Mouse (Mus musculus) heart, postnatal 4 days (tissue): Measurements from ENCODE around the gene Golph3. TPM values are rescaled to one million over a fixed set of nuclear protein-coding genes. Genes with fewer than 3 reads are reported as not detected.
A peak's percentile ranks its signal among the peaks of the same experiment; 100 is the strongest.
"Not testable (repeated sequence)": the region's sequence is repeated elsewhere in the genome, so short reads cannot be mapped to it uniquely, and the experiment has no call there.

Source experiments
- DNase-seq: peaks from one replicate; pipeline ENCODE4 v3.0.0; 2021
- total RNA-seq, 2 experiments: library from RNA; stranded (reverse); gene quantifications; 2 replicates each; pipeline ENCODE4 v1.2.3; 2021

The Golph3 gene
- total RNA-seq, 2 experiments from 2014 or later = 88.7 to 89.1 TPM

DNA sequence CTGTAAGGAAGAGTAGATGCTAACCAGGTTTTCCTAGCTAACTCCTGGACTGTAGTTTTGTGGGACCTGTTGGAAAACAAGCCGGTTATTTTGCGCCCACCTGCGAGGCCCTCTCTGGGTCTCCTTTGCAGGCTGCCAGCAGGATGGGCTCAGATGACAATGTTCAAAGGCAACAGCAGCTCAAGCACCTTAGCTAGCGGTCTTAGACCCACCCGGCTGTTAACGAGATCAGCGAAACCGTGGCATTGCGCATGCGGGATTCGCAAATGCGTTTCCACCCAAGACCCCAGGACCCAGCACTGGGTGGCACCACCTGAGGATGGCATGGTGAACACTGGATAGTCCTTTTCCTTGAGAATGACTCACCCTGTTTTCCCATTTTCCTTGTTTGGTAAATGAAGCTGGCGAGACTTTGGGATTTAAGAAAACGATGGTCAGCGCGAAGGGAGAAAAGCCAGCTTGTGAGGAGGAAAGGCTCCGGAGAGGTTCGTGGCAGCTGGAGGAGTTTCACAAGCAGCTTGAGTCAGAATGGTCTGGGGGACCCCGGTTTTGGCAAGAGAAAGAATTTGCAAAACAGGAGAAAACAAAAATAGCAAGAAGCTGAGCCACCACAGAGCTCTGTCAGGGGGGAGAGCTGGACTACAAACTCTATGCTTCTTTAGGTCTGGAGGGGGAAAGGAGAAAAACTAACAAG lies 39.4 kb downstream of the Golph3 start:
- no peak for DNase-seq

DNA sequence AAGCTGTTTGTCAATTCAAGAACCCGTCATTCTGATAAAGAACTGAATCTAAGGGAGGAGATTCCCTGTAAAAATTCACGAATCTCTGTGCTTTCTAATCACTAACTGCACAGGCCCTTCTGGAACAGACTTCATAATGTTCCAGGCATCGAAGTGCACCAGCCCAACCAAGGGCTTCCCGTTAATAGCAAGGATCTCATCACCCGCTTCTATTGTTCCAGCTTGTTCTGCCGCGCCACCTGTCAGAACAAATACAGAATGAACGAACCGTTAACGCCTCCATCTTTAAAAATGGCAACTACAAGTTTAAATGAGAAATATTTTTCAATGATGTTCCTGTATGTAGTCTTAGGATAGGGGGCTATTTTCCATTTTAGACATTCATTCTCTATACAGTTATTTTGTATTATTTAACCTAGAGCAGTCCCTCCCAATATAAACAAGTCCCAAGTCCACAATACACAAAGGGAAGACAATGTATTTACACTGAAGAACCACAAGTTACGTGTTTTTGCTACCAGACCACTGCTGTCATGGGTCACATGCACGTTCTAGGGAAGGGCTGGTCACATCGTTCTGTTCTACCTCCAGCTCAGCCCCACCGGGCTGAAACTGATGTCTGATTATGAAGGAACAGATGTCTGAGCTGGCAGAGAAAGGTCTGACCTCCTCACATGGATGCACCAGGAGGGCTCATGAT lies 40.9 kb downstream of the Golph3 start:
- DNase-seq = no peak

DNA sequence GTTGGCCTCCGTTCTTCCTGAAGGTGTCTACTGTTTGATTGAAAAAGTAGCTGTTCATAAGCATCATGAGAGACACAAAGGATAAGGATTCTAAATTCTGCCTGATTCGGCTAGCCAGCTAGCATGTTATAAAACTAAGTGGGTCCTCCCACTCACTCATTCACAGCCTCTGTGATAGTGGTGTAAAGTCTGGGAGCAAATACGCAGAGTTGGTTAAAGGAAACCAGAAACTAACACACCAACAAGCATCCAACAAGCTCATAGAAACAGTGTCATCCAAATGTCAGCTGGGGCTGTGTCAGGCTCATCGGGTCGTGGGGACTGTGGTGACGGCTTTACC lies 41.4 kb downstream of the Golph3 start:
- no peak for DNase-seq

DNA sequence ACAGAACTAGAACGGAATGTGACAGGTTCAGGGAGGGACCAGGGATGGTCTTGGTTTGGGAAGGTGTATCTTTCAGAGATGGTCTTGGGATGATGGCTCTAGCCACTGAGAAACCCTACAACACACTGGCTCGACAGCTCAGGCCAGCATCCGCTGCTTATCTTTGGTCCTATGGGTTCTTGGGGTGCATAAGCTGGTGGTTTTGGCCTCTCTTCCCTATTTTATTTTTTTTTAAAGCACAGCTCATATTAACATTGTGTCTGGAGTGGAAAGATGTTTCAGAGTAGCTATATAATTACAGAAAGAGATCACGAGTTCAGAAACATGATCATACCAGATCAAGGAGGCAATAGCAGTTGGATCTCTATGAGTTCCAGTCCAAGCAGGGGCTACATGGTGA lies 42.8 kb downstream of the Golph3 start:
- no peak for DNase-seq

DNA sequence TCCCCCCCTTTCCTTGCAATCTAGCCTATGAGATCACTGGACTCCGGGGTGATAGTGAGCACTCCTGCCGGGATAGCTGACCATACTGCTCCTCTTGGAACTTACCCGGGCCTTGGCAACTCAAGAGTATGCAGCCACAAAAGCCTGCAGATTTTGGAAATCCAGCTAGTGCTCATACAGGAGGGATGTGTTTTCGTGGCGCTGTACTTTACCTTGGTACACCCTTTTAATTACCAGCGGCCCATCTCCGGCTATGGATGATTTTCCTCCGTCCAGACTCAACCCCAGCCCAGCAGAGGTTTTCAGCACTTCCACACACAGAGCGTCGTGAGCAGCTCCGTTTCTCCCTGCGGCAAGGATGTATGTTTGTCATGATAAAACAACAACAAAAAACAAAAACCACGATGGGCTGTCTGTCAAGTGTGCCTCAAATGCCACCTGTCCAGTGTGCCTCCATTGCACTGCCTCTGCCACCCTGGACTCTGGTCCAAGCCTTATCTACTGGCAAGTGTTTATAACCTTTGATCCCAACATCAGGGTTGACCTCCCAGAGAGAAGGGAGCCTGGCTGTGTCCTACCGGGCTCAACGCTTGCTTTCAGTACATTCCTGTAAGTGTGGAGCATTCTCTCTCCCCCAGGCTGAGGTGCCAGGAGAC lies 44.3 kb downstream of the Golph3 start:
- no peak for DNase-seq

DNA sequence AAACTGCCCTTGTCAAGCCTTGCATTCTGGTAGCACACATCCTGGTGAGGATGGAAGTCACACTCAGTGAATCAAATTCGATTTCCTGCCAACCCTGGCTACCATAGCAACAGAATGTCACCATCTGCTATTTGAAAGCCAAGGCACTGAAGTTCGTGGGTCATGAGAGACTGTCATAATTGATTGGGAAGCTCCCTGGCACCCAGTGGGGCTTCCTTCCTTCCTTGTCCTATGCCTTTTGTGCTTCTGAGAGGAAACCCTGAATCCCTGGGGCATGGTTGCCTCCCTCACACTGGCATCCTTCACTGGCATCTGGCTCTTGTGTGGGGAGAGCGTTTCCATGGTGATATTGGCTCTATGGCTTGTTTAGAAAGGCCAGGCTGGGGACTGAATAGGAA lies 44.8 kb downstream of the Golph3 start:
- no peak for DNase-seq

DNA sequence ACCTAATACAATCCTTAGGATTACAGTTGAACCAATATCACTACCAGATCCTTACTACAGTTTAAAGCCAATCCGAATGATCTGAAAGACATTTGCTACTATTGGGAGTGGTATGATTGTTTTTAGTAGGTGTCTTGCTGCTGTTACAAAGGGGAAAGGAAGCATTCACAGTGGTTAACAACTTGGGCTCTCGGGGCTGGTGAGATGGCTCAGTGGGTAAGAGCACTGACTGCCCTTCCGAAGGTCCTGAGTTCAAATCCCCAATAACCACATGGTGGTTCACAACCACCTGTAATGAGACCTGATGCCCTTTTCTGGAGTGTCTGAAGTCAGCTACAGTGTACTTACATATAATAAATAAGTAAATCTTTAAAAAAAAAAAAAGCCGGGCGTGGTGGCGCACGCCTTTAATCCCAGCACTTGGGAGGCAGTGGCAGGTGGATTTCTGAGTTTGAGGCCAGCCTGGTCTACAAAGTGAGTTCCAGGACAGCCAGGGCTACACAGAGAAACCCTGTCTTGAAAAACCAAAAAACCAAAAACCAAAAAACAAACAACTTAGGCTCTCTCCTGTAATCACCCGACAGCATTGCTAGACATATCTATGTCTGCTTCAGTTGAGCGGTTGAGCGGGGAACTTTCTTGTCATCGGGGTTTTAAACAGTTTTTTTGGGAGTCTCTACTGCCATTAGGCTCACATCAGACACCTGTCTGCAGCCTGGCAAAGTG lies 45.5 kb downstream of the Golph3 start:
- not testable (repeated sequence) for DNase-seq

DNA sequence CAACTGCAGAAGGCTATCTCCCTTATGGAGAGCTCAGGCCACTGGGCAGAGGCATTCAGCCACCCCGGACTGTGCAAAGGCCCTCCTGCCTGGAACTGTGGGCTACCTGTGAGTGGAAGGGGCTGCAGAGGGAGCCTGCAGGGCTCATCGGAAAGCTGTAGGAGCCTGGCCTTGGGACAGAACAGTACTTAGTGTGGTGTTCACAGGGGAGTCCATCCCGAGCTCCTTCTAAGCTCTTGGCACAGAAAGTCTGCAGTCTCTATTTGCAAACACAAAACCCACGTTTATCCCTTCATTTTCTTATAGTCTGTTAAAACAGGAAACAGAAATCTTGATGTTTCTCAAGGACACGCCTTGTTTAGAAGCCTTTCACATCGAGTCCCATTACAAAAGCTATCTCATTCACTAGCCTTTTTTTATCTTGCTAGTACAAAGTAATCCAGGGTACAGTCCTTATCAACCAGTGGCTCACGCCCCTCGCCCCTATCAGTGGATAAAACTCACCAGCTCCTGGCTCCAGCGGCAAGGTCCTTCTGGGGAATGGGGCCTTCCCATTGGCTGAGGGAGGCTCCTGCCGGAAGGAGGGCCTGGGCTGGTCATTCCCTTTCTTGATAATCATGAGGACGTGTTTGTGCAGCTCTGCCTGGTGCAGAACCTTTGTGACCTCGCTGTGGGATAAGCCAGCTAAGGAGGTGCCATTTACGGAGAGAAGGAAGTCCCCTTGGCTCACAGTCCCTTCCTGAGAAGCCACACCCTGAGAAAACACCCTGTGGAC lies 46.2 kb downstream of the Golph3 start:
- DNase-seq = peak; percentile 52

DNA sequence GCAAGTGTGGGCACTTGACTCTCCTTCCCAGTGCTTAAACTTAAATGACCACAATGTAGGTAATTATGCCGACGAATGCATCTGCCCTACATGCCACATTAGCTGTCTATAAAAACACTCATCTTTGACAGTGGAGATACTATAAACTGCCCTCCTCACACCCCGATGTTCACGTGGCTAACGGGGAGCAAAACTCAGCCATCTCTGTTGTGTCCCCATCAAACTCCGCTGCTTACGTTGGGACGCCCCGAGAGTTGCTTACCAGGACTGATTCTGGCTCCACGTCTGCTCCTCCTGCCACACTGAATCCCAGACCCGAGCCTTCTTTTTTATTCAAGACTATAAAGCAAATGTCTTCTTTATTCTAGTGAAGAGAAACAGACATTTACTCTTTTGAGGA lies 47.1 kb downstream of the Golph3 start:
- no peak for DNase-seq

DNA sequence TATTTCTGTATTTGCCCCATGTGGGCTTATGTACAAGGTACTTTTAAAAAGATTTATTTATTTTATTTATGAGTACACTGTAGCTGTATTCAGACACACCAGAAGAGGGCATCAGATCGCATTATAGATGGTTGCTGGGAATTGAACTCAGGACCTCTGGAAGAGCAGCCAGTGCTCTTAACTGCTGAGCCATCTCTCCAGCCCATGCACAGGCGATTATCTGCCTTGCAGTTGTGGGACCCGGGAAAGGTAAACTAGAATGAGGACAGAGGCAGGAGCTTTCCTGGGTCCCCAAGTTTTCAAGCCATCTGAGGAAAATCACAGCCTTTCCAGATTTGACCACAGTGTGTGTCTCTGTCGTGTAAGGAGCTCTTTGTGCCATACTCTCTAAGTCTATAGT lies 47.6 kb downstream of the Golph3 start:
- DNase-seq = no peak

DNA sequence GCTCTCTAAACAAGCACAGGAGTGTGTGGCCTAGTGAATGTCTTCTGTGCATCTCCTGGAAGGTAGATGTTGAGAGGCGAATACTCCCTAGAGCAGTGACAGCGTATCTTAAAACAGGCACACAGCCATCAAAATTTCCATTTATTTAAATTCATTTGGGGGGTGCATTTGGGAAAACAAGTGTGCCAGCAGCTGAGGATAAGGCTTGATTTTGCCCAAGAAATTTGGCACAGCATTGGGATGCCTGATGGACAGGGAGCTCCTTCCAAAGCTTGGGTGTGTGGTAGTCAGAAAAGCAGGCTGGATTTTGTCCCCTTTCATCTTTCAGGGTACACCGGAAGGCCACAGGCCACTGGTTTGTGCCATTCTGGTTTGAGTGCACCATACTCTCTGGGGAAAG lies 48.8 kb downstream of the Golph3 start:
- no peak for DNase-seq

DNA sequence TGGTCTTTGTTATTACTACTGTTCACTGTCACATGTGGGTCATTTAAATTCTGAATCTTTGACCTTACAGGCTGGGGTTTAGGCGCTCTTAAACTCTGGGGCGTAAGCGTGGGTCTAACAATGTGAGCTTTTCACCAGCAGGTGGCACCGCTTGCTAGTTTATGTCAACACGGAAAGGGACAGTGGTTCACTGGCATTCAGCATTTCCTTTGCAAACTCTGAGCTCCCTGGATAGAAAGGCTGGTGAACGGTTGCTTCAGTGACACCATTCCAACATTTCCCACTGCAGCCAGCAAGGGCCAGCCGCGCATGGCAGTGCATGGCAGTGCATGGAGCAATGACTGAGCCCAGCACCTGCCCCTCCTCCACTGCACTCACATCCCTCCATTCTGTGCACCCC lies 49.9 kb downstream of the Golph3 start:
- peak; percentile 80 for DNase-seq

DNA sequence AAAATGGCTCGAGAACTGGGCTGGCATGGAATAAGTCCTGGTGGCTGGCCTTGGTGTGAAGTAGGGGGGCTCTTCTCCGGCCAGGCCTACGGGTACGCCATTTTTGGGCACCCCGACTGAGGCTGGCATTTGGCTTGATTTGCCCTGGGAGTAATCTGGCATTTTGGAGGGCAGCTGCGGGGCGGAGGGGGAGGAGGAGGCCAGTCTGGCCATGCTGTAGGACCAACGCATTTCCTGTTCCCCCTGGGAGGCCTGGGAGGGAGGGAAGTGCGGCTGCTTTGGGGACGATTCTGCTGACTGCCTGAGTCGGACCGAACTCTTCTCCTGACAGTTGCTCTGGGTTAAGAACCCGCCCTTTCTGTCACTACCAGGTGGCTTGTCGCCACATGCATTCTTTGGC lies 52.2 kb downstream of the Golph3 start:
- DNase-seq = no peak

DNA sequence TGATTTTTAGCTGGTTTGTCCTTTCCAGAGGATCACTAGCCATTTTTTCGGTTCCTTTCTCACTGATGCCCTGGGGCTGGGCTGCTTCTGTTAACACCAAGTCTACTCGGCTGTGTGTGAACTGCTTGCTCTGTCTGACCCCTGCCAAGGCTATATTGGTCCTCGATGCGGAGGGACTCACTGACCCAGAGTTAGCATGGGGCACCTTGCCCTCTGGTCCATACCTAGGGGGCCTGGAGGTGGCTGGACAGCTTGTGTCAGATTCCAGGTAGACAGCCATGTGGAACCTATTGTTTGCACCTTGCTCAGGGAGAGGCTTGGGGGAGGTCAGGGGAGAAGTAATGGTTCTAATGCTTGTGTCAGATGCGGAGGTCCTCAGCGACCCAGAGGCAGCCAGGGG lies 52.7 kb downstream of the Golph3 start:
- DNase-seq = no peak

DNA sequence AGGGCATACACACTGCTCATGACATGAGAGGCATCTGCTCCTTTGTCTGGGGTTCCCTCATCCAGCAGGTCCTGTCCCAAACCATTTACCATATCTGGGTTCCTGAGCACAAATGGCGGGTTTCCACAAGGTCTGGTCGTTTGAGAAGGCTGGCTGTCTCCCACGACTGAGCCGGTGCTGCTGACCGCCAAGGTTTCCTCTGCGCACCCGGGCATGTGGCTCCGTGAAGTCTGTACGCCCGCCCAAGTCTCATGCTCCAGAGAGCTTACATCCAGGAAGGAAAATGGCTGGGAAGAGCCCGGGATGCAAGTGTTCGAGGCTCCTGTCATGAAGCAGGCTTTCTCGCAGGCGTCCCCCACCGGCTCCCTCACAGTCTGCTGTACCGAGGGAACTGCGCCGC lies 53.7 kb downstream of the Golph3 start:
- DNase-seq = no peak

DNA sequence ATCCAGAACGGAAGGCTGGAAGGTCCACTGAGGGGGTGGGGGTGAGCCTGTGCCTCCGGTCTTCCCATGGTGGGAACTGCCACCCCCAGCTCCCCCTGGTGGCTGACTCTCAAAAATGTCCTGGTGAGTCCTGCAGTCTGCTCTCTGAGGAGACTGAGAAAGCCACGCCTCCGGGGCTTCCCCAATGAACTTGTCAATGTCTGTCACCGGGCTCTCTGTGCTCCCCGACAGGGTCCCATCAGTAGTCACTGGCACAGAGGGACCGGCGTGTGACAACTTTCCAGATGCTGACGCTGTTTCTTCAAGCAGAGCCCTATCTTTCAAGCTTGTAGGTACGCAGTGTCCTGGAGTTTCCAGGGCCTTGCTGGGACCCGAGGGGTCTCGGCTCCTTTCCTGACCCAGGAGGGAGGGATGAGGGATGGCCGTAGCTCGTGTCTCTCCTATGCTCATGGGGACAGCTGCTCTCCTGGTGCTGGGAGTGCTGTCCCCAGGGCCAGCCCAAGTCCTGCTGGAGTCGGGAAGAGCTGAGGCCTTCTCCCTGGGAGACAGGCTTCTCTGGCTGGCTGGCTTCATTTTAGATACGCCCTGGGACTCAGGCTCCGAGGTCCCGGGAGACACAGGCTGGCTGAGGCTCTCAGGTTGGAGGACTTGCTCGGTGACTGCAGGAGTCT lies 54.5 kb downstream of the Golph3 start:
- DNase-seq = peak; percentile 95

DNA sequence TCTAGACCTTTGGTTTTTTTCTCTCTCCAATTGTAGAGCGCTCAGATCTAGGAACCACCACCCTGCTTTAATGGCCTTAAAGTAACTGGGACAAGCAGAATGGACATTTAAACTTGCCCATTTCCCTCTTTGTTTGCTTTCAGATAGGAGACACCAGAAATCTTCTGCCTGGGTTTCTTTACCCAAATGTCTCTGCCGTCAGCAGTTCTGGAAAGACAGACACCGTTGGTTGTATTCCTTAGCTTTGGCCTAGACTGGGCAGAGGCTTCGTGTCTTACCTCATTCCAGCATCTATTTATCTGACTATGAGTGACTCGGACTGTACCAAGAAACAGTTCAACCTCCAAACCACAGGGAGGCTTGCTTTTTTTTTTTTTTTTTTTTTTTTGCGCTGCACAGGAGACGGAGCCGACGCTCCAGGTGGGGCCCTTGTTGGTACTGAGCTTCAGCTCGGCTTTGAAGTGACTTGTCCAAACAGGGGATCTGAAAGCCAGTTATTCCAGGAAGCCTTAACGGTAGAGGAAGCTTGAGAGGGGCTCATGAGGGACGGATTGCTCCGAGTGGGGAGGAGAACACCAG lies 55.3 kb downstream of the Golph3 start:
- DNase-seq = no peak

DNA sequence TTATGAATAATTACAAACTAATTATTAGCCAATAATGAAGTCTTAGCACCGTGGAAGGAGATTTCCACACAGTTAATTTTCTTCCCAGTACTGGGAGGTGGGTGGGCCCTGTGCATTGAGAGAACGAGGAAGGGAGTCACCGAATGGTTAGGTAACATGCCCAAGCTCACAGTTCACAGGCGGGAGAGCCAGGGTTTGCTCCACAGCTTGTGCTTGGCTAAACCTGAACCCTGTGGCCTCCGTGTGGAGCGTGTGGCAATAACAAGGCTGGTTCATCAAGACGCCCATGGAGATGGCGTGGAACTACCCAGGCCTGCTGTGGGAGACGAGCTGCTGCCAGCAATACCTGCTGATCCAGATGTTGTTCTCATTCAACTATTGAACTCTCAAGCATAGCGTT lies 56.5 kb downstream of the Golph3 start:
- no peak for DNase-seq

DNA sequence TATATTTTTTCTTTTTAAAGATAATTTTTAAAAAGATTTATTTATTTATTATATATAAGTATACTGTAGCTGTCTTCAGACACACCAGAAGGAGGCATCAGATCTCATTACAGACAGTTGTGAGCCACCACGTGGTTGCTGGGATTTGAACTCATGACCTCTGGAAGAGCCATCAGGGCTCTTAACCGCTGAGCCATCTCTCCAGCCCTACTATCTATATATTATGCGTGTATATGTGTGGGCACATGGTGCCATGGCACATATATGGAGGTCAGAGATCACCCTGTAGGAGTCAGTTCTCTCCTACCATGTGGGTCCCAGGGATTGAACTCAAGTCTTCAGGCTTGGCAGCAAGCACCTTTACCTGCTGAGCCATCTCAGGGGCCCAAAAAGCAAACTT lies 58.8 kb downstream of the Golph3 start:
- no peak for DNase-seq

DNA sequence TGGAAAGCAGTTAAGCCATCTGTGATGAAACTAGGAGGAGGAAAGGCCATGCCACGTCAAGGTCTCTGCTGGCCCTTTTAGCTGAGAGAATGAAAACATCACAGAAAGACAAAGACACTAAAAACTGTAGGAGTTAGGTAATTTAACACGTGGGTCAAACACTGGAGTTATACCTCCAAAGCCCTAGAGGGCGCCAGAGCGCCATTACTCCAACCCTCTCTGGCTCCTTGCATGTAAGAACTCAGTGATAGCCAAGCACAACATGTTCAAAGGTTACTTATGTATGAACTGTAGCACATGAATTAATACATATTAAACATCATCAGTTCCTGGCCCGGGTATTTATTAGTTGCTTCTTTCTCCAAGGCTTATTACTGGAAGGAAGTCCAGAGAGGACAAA lies 59.3 kb downstream of the Golph3 start:
- DNase-seq = peak; percentile 59

DNA sequence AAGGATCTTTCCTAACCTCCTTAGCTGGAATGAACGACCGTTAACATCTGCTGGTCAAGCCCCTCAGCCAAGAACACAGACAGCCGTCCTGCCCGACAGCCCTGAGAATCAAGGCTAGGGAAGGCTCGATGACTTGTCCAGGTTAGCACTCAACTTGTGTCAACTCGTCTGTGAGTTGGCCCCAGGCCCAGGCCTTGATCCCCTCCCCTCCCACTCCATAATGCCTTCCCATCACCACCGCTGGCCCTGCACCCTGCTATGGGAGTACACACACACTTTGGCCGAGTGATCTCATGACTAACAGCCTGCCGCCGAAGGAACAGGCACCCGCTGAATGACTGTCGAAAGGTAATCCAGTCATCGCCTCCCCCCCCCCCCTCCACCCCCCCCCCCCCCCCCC lies 63.4 kb downstream of the Golph3 start:
- DNase-seq = no peak
